13 mouse cellular contexts compared by ENCODE assay signal in the genomic region with DNA sequence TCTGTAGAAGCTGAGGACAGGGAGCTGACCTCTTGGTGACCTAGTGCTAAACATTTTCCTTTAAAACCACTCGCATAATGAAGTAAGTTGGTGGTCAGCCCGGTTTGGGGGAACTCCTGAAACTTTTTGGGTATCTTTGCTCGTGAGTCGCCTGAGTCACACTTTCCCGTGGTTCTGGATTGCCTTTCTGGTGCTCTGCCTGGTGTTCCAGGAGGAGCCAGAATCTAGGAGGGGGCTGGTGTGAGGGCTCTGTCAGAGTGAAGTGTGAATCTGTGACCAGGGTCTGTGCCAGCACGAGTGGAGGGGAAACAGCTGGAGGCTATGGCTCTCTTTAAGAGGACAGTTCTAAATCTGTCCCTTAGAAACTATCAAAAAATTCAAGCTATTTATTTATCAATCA.
DNase-seq lines count a peak whose midpoint lies in the region; ATAC-seq lines count a peak whose summit lies in the region.
"Had no signal": no experiment of that assay in that cellular context is flagged by ENCODE, and none has a peak within 500 bp of the region (broad histone marks: within the 10 kb centered on the region; RNA-seq: fewer than 3 reads in every experiment).

No protein-coding gene starts in this region.

- H3K9ac ChIP-seq in neural tube, embryonic 15.5 days (replicated peaks) = no peak overlapping the region
- H3K9ac ChIP-seq in forebrain, embryonic 15.5 days (replicated peaks) = no peak overlapping the region
- H3K9ac ChIP-seq: hindbrain, embryonic 15.5 days; midbrain, embryonic 13.5 days had no signal

- 75% methylated on average over 6 of the region's 6 CpGs for WGBS in neural tube, embryonic 15.5 days
- 79% methylated on average over 6 of the region's 6 CpGs for whole genome bisulfite sequencing in forebrain, embryonic 15.5 days

- peaks cover 9% of the 10 kb centered on the region for H3K4me1 ChIP-seq in neural tube, embryonic 15.5 days
- H3K4me1 ChIP-seq in forebrain, embryonic 15.5 days = peaks cover 8% of the 10 kb centered on the region

- no peak overlapping the region for H3K4me3 ChIP-seq in neural tube, embryonic 15.5 days (replicated peaks)
- no peak overlapping the region for H3K4me3 ChIP-seq in forebrain, embryonic 15.5 days
- H3K4me3 ChIP-seq: hindbrain, embryonic 15.5 days; limb, embryonic 10.5 days; midbrain, embryonic 13.5 days had no signal

- no peaks in the 10 kb centered on the region for H3K9me3 ChIP-seq in neural tube, embryonic 15.5 days (replicated peaks)
- H3K9me3 ChIP-seq in forebrain, embryonic 15.5 days = no peaks in the 10 kb centered on the region
- H3K9me3 ChIP-seq: hindbrain, embryonic 15.5 days; limb, embryonic 10.5 days; midbrain, embryonic 13.5 days had no signal

- H3K36me3 ChIP-seq in neural tube, embryonic 15.5 days = no peaks in the 10 kb centered on the region
- H3K36me3 ChIP-seq in forebrain, embryonic 15.5 days = no peaks in the 10 kb centered on the region
- H3K36me3 ChIP-seq: G1E; hindbrain, embryonic 15.5 days; limb, embryonic 10.5 days; midbrain, embryonic 13.5 days had no signal

- H3K27me3 ChIP-seq in neural tube, embryonic 15.5 days (replicated peaks) = no peaks in the 10 kb centered on the region
- no peaks in the 10 kb centered on the region for H3K27me3 ChIP-seq in forebrain, embryonic 15.5 days
- H3K27me3 ChIP-seq: hindbrain, embryonic 15.5 days; midbrain, embryonic 13.5 days had no signal

- H3K4me2 ChIP-seq in neural tube, embryonic 15.5 days = no peak overlapping the region
- no peak overlapping the region for H3K4me2 ChIP-seq in forebrain, embryonic 15.5 days (replicated peaks)
- H3K4me2 ChIP-seq: hindbrain, embryonic 15.5 days; midbrain, embryonic 13.5 days had no signal

- intact Hi-C loops in heart, postnatal 14 days (cut with DNase I) = loop anchor here (5.0 kb wide), 2 partner anchors 60 to 120 kb away; no protein-coding TSS in a partner anchor

- ATAC-seq in inflammation-experienced regulatory T-cells, adult 6 months = no peak
- no peak for ATAC-seq in neural tube, embryonic 15.5 days (ENCODE audit: low FRiP score)
- ATAC-seq in forebrain, embryonic 15.5 days (replicated peaks) = no peak
- ATAC-seq: activated CD4-positive, CD25-positive, alpha-beta regulatory T cell, adult 4 months; midbrain, embryonic 13.5 days had no signal

- peak; percentile 38 for DNase-seq in adrenal gland, postnatal 10 days
- DNase-seq in adrenal gland, adult 2 months = no peak
- peak; percentile 50 to 68 for DNase-seq in right cerebral cortex, postnatal 10 days (ENCODE audit: low spot score in 2 of 2)
- no peak for DNase-seq in right cerebral cortex, adult 2 months (ENCODE audit: low spot score in 2 of 2)
- peak; percentile 46 to 72 for DNase-seq in heart, postnatal 14 days

- H3K27ac ChIP-seq in neural tube, embryonic 15.5 days (replicated peaks) = no peak overlapping the region
- no peak overlapping the region for H3K27ac ChIP-seq in forebrain, embryonic 15.5 days (replicated peaks)
- H3K27ac ChIP-seq: hindbrain, embryonic 15.5 days; limb, embryonic 10.5 days; midbrain, embryonic 13.5 days had no signal

Comparison
In these comparisons a context has a peak if more than half of its experiments do, and no peak if none do; other contexts are left out.
1. DNase-seq: peak in adrenal gland, postnatal 10 days (single experiment), right cerebral cortex, postnatal 10 days (2 of 2) and heart, postnatal 14 days (2 of 2); none in adrenal gland, adult 2 months (single experiment) and right cerebral cortex, adult 2 months (0 of 2).